Mouse (Mus musculus) CH12.LX (cell line): ENCODE results near the gene Pafah2. TPM values are rescaled to one million over a fixed set of nuclear protein-coding genes. Genes with fewer than 3 reads are reported as not detected.

Experiments used
- DNase-seq: peaks from one replicate; pipeline ENCODE4 v3.0.0-alpha.2; 2013; ENCODE audit errors: extremely low read depth
- H3K27ac ChIP-seq: 2 replicates; pipeline ENCODE4 v1.5.1; 2012; ENCODE audit warnings: low read depth, mild to moderate bottlenecking, control low read depth, moderate library complexity; ENCODE audit not compliant: insufficient read depth
- H3K27me3 ChIP-seq: replicated peaks from 2 replicates; pipeline ENCODE3; 2012; ENCODE audit warnings: inconsistent platforms
- H3K36me3 ChIP-seq, 2 experiments: replicated peaks in 1 of 2; 2 replicates each; pipeline versions ENCODE3 to v1.6.1; 2012; ENCODE audit warnings: inconsistent platforms in 1 of 2, low read length in 1 of 2, mild to moderate bottlenecking in 1 of 2, mixed read lengths in 1 of 2, moderate library complexity in 1 of 2; ENCODE audit not compliant: control insufficient read depth in 1 of 2, insufficient read depth in 1 of 2
- H3K4me1 ChIP-seq, 2 experiments: 2 replicates each; pipeline ENCODE4 v1.6.1; 2012; ENCODE audit warnings: inconsistent platforms in 1 of 2, moderate library complexity in 1 of 2; ENCODE audit not compliant: insufficient read depth in 2 of 2, control insufficient read depth in 1 of 2
- H3K4me2 ChIP-seq: 2 replicates; pipeline ENCODE4 v1.6.1; 2012; ENCODE audit warnings: low read depth, mild to moderate bottlenecking, control low read depth; ENCODE audit not compliant: poor library complexity, insufficient read depth, severe bottlenecking
- H3K4me3 ChIP-seq, 3 experiments: fragments of 150-350 bp in 1 of 3; sonication (generic) in 1 of 3; replicated peaks in 1 of 3; 2 replicates each; pipeline versions ENCODE3 to v1.5.1; 2011 to 2012; ENCODE audit warnings: low read depth in 2 of 3, low read length in 2 of 3, mild to moderate bottlenecking in 2 of 3, moderate library complexity in 2 of 3, control low read depth in 1 of 3, improper control_type of control experiment in 1 of 3, inconsistent platforms in 1 of 3, mixed read lengths in 1 of 3; ENCODE audit not compliant: poor library complexity in 1 of 3
- H3K79me2 ChIP-seq: replicated peaks from 2 replicates; pipeline ENCODE4 v1.6.1; 2012; ENCODE audit warnings: mild to moderate bottlenecking, moderate library complexity; ENCODE audit not compliant: control insufficient read depth, poor library complexity, insufficient read depth, severe bottlenecking; ENCODE audit errors: extremely low read depth
- H3K9ac ChIP-seq: 2 replicates; pipeline ENCODE4 v1.6.1; 2012; ENCODE audit warnings: low read depth, mild to moderate bottlenecking, control low read depth, moderate library complexity; ENCODE audit not compliant: insufficient read depth
- H3K9me3 ChIP-seq: replicated peaks from 2 replicates; pipeline ENCODE3; 2012; ENCODE audit warnings: low read length, inconsistent platforms, mixed read lengths
- BHLHE40 ChIP-seq: IDR thresholded peaks from 2 replicates; pipeline ENCODE4 v1.6.1; 2011; ENCODE audit warnings: mild to moderate bottlenecking, low read depth, low read length, improper control_type of control experiment
- CTCF ChIP-seq, 2 experiments: IDR thresholded peaks in 1 of 2; conservative IDR thresholded peaks in 1 of 2; 2 replicates each; pipeline ENCODE4 v1.5.1; 2011 to 2012; ENCODE audit warnings: low read depth in 2 of 2, low read length in 2 of 2, improper control_type of control experiment in 1 of 2, inconsistent platforms in 1 of 2, mild to moderate bottlenecking in 1 of 2, moderate library complexity in 1 of 2
- E2F4 ChIP-seq: IDR thresholded peaks from 2 replicates; pipeline ENCODE4 v1.6.1; 2011; ENCODE audit warnings: low read depth, low read length, improper control_type of control experiment; ENCODE audit not compliant: insufficient replicate concordance
- GABPA ChIP-seq: IDR thresholded peaks from 2 replicates; pipeline ENCODE4 v1.6.1; 2012; ENCODE audit warnings: low read depth, low read length, improper control_type of control experiment, inconsistent platforms; ENCODE audit not compliant: insufficient replicate concordance
- HCFC1 ChIP-seq: IDR thresholded peaks from 2 replicates; pipeline ENCODE4 v1.6.1; 2012; ENCODE audit warnings: low read depth, mild to moderate bottlenecking, inconsistent platforms, low read length, improper control_type of control experiment
- JUND ChIP-seq: conservative IDR thresholded peaks from 2 replicates; pipeline ENCODE4 v1.6.1; 2011; ENCODE audit warnings: low read depth, low read length, improper control_type of control experiment
- MAX ChIP-seq: IDR thresholded peaks from 2 replicates; pipeline ENCODE4 v1.6.1; 2011; ENCODE audit warnings: low read length, improper control_type of control experiment
- MXI1 ChIP-seq: IDR thresholded peaks from 2 replicates; pipeline ENCODE4 v1.6.1; 2011; ENCODE audit warnings: mild to moderate bottlenecking, low read depth, low read length, improper control_type of control experiment
- POLR2AphosphoS2 ChIP-seq: IDR thresholded peaks from 2 replicates; pipeline ENCODE4 v1.6.1; 2011; ENCODE audit warnings: low read depth, low read length, improper control_type of control experiment
- RCOR1 ChIP-seq: conservative IDR thresholded peaks from 2 replicates; pipeline ENCODE4 v1.6.1; 2012; ENCODE audit warnings: low read depth, mild to moderate bottlenecking, inconsistent platforms, low read length, improper control_type of control experiment
- SIN3A ChIP-seq: IDR thresholded peaks from 2 replicates; pipeline ENCODE4 v1.6.1; 2012; ENCODE audit warnings: low read length, improper control_type of control experiment, inconsistent platforms
- SMC3 ChIP-seq: IDR thresholded peaks from 2 replicates; pipeline ENCODE4 v1.6.1; 2011; ENCODE audit warnings: low read depth, low read length, improper control_type of control experiment
- dilution Hi-C: fragments of 300-500 bp; cut with MboI; formaldehyde crosslinking; loops from 2 replicates; pipeline ENCODE4 v1.14.3; 2020; ENCODE audit warnings: low sequenced_read_pairs; ENCODE audit not compliant: extremely low pct_unique_long_range_greater_than_20kb, extremely low pct_ligation_motif_present
- in situ Hi-C: fragments of 300-500 bp; cut with MboI; formaldehyde crosslinking; loops from 3 replicates; pipeline ENCODE4 v1.14.3; 2019; ENCODE audit warnings: low sequenced_read_pairs, low pct_ligation_motif_present, low pct_unique_long_range_greater_than_20kb, mixed read lengths
- polyA plus RNA-seq: library from polyadenylated mRNA; unstranded; fragments of >175 nt; gene quantifications from 2 replicates; pipeline ENCODE4 v1.2.1, GENCODE M21; 2012; ENCODE audit warnings: low read depth; ENCODE audit not compliant: insufficient read length
- total RNA-seq, 2 experiments: library from RNA; depleted of rRNA; stranded (reverse); fragments of 300-350 nt in 1 of 2; fragments of >200 nt in 1 of 2; gene quantifications; 2 replicates each; pipeline ENCODE4 v1.2.3; 2012 to 2014

Gene Pafah2
- total and polyA plus RNA-seq, 3 experiments = 8.9 to 10.7 (median 10.4) TPM

DNA sequence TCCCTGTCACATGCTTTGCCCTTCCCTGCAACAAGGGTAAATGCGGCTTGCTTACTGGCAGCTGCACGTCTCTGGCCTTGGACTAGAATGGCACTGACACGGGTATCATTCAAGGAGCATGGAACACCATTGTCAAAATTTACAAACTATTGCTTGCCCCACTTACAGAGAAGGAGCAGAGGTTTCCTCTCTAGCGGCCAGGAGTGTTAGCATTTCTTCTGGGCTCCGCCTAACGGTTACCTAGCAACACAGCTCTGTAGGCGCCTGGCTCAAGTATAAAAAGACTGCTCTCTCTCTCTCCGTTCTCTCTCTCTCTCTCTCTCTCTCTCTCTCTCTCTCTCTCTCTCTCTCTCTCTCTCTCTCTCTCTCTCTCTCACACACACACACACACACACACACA is 3.5 kb upstream of the Pafah2 start:
- H3K27ac ChIP-seq = no peak overlapping the region

DNA sequence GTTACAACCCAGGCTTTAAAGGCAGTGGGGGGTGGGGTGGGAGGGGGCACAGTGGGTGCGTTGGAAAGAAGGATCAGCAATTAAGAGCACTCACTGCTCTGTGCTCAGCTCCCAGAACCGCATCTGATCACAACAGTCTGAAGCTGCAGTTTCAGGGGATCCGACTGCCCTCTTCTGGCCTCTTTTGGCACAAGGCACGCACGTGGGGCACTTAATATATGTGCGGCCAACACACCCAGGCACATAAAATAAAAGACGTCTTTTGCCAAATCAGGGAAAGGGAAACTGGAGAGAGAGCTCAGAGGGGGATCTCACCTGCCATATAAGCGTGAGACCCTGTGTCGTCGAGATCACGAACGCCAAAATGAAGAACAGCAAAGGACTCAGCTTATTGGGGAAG is 3.1 kb upstream of the Pafah2 start:
- H3K4me1 ChIP-seq = peaks cover 0 to 9% of the 10 kb centered on the region in 2 experiments; a peak in 2 of 4 replicates
- no peaks in the 10 kb centered on the region for H3K36me3 ChIP-seq
- H3K4me3 ChIP-seq = no peak overlapping the region
- H3K9me3 ChIP-seq = no peaks in the 10 kb centered on the region
- in situ Hi-C loops (no loop called here), dilution Hi-C loops (no loop called here)
- H3K79me2 ChIP-seq = no peaks in the 10 kb centered on the region
- H3K9ac ChIP-seq = no peak overlapping the region
- DNase-seq = no peak
- TF ChIP-seq BHLHE40 (no peak), CTCF (conservative IDR thresholded peaks at IDR 0.05 in 1 of 2, IDR thresholded peaks at IDR 0.05 in 1 of 2; ENCODE audit: low read depth in 2 of 2, low read length in 2 of 2) (peak in 1 of 2 experiments; percentile 17; a peak in 2 of 4 replicates), SMC3 (peak; percentile 6; the same call in 1 of the 2 replicates)
- H3K4me2 ChIP-seq = no peak overlapping the region
- H3K27ac ChIP-seq = no peak overlapping the region
- no peaks in the 10 kb centered on the region for H3K27me3 ChIP-seq

More for the DNA sequence above, 3.5 kb upstream of the Pafah2 start:
- H3K4me1 ChIP-seq = peaks cover 0 to 9% of the 10 kb centered on the region in 2 experiments; a peak in 2 of 4 replicates
- H3K9ac ChIP-seq = no peak overlapping the region
- no peak overlapping the region for H3K4me3 ChIP-seq
- in situ Hi-C loops (no loop called here), dilution Hi-C loops (no loop called here)
- no peaks in the 10 kb centered on the region for H3K79me2 ChIP-seq
- H3K27me3 ChIP-seq = no peaks in the 10 kb centered on the region
- H3K4me2 ChIP-seq = no peak overlapping the region
- DNase-seq = no peak
- H3K36me3 ChIP-seq = no peaks in the 10 kb centered on the region
- H3K9me3 ChIP-seq = no peaks in the 10 kb centered on the region
- TF ChIP-seq POLR2AphosphoS2 = no peak
- TF ChIP-seq RCOR1 = no peak
- TF ChIP-seq, all 38 proteins: peak for 0

DNA sequence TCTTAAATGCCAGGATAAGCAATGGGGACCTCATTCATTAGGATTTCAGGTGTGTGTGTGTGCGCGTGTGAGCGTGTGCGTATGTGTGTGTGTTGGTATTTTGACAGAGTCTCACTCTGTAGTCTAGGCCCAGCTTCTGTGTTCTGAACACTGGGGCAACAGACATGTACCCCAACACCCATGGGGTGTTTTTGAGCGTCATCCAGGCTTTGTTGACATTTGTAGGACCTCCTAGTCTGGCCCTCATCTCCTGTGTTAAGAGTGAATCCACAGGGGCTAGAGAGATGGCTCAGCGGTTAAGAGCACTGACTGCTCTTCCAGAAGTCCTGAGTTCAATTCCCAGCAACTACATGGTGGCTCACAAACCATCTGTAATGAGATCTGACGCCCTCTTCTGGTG is 978 bp upstream of the Pafah2 start:
- Histone ChIP-seq H3K9me3 (no peaks in the 10 kb centered on the region), H3K4me3 (no peak overlapping the region), H3K4me2 (no peak overlapping the region), H3K27me3 (no peaks in the 10 kb centered on the region), H3K79me2 (no peaks in the 10 kb centered on the region), H3K36me3 (no peaks in the 10 kb centered on the region), H3K4me1 (peaks cover 0 to 9% of the 10 kb centered on the region in 2 experiments; a peak in 2 of 4 replicates), H3K27ac (no peak overlapping the region), H3K9ac (no peak overlapping the region)
- no peak for DNase-seq
- dilution Hi-C loops = no loop called here
- TF ChIP-seq MAX (no peak), HCFC1 (no peak), MXI1 (no peak), SIN3A (no peak), CTCF (conservative IDR thresholded peaks at IDR 0.05 in 1 of 2, IDR thresholded peaks at IDR 0.05 in 1 of 2; ENCODE audit: low read depth in 2 of 2, low read length in 2 of 2) (no peak), GABPA (no peak), JUND (no peak), E2F4 (no peak)
- in situ Hi-C loops = loop anchor here (5.0 kb wide), 1 partner anchor 82 kb away; no protein-coding TSS in a partner anchor
